Mouse (Mus musculus): ENCODE data around the gene Otub2. TPM values are rescaled to one million over a fixed set of nuclear protein-coding genes. Genes with fewer than 3 reads are reported as not detected.

Gene Otub2
- polyA plus RNA-seq, 1 experiment: 18.0 TPM

GRCm38 (mm10) chr12:103373530-103374236 is 14.8 kb upstream of the Otub2 start:
- TF ChIP-seq POLR2A (IDR thresholded peaks at IDR 0.05; ENCODE audit: borderline replicate concordance, extremely low read depth, insufficient read depth, insufficient read length, poor library complexity, severe bottlenecking) (no peak), CTCF (IDR thresholded peaks at IDR 0.05; ENCODE audit: borderline replicate concordance, extremely low read depth, insufficient read depth, insufficient read length) (no peak)
- no peak for DNase-seq (ENCODE audit: low read depth)

- DNase-seq (ENCODE audit: low read depth): peak; percentile 82
- no peak for TF ChIP-seq POLR2A (IDR thresholded peaks at IDR 0.05; ENCODE audit: borderline replicate concordance, extremely low read depth, insufficient read depth, insufficient read length, poor library complexity, severe bottlenecking)
- no peak for TF ChIP-seq CTCF (IDR thresholded peaks at IDR 0.05; ENCODE audit: borderline replicate concordance, extremely low read depth, insufficient read depth, insufficient read length)
These were observed 12.4 kb upstream of the Otub2 start for GRCm38 (mm10) chr12:103376124-103376523.

- no peak for TF ChIP-seq POLR2A (IDR thresholded peaks at IDR 0.05; ENCODE audit: borderline replicate concordance, extremely low read depth, insufficient read depth, insufficient read length, poor library complexity, severe bottlenecking)
- TF ChIP-seq CTCF (IDR thresholded peaks at IDR 0.05; ENCODE audit: borderline replicate concordance, extremely low read depth, insufficient read depth, insufficient read length): no peak
- DNase-seq (ENCODE audit: low read depth): peak; percentile 36
These were observed 11.7 kb upstream of the Otub2 start for GRCm38 (mm10) chr12:103376774-103377173.

- TF ChIP-seq CTCF (IDR thresholded peaks at IDR 0.05; ENCODE audit: borderline replicate concordance, extremely low read depth, insufficient read depth, insufficient read length): no peak
- TF ChIP-seq POLR2A (IDR thresholded peaks at IDR 0.05; ENCODE audit: borderline replicate concordance, extremely low read depth, insufficient read depth, insufficient read length, poor library complexity, severe bottlenecking): no peak
- DNase-seq (ENCODE audit: low read depth): no peak
These were observed 8.3 kb upstream of the Otub2 start for GRCm38 (mm10) chr12:103380226-103380625.

- DNase-seq (ENCODE audit: low read depth): peak; percentile 7
- TF ChIP-seq POLR2A (IDR thresholded peaks at IDR 0.05; ENCODE audit: borderline replicate concordance, extremely low read depth, insufficient read depth, insufficient read length, poor library complexity, severe bottlenecking) (no peak), CTCF (IDR thresholded peaks at IDR 0.05; ENCODE audit: borderline replicate concordance, extremely low read depth, insufficient read depth, insufficient read length) (no peak)
These were observed 856 bp downstream of the Otub2 start for GRCm38 (mm10) chr12:103389348-103389727.

GRCm38 (mm10) chr12:103389982-103390381 is 1.5 kb downstream of the Otub2 start:
- TF ChIP-seq CTCF (IDR thresholded peaks at IDR 0.05; ENCODE audit: borderline replicate concordance, extremely low read depth, insufficient read depth, insufficient read length) (no peak), POLR2A (IDR thresholded peaks at IDR 0.05; ENCODE audit: borderline replicate concordance, extremely low read depth, insufficient read depth, insufficient read length, poor library complexity, severe bottlenecking) (no peak)
- DNase-seq (ENCODE audit: low read depth): no peak

GRCm38 (mm10) chr12:103391098-103391497 is 2.6 kb downstream of the Otub2 start:
- DNase-seq (ENCODE audit: low read depth): no peak

GRCm38 (mm10) chr12:103393528-103393927 is 5.0 kb downstream of the Otub2 start:
- DNase-seq (ENCODE audit: low read depth): no peak
- TF ChIP-seq POLR2A (IDR thresholded peaks at IDR 0.05; ENCODE audit: borderline replicate concordance, extremely low read depth, insufficient read depth, insufficient read length, poor library complexity, severe bottlenecking) (no peak), CTCF (IDR thresholded peaks at IDR 0.05; ENCODE audit: borderline replicate concordance, extremely low read depth, insufficient read depth, insufficient read length) (no peak)

More at GRCm38 (mm10) chr12:103391098-103391497, 2.6 kb downstream of the Otub2 start:
- TF ChIP-seq POLR2A (IDR thresholded peaks at IDR 0.05; ENCODE audit: borderline replicate concordance, extremely low read depth, insufficient read depth, insufficient read length, poor library complexity, severe bottlenecking) (no peak), CTCF (IDR thresholded peaks at IDR 0.05; ENCODE audit: borderline replicate concordance, extremely low read depth, insufficient read depth, insufficient read length) (no peak)

- TF ChIP-seq CTCF (IDR thresholded peaks at IDR 0.05; ENCODE audit: borderline replicate concordance, extremely low read depth, insufficient read depth, insufficient read length) (no peak), POLR2A (IDR thresholded peaks at IDR 0.05; ENCODE audit: borderline replicate concordance, extremely low read depth, insufficient read depth, insufficient read length, poor library complexity, severe bottlenecking) (no peak)
- no peak for DNase-seq (ENCODE audit: low read depth)
These were observed 7.2 kb downstream of the Otub2 start for GRCm38 (mm10) chr12:103395486-103396275.

- no peak for TF ChIP-seq CTCF (IDR thresholded peaks at IDR 0.05; ENCODE audit: borderline replicate concordance, extremely low read depth, insufficient read depth, insufficient read length)
- TF ChIP-seq POLR2A (IDR thresholded peaks at IDR 0.05; ENCODE audit: borderline replicate concordance, extremely low read depth, insufficient read depth, insufficient read length, poor library complexity, severe bottlenecking): no peak
These were observed 8.3 kb downstream of the Otub2 start for GRCm38 (mm10) chr12:103396751-103397150.

GRCm38 (mm10) chr12:103404131-103404530 is 15.6 kb downstream of the Otub2 start:
- TF ChIP-seq POLR2A (IDR thresholded peaks at IDR 0.05; ENCODE audit: borderline replicate concordance, extremely low read depth, insufficient read depth, insufficient read length, poor library complexity, severe bottlenecking): no peak
- no peak for TF ChIP-seq CTCF (IDR thresholded peaks at IDR 0.05; ENCODE audit: borderline replicate concordance, extremely low read depth, insufficient read depth, insufficient read length)

More at GRCm38 (mm10) chr12:103396751-103397150, 8.3 kb downstream of the Otub2 start:
- DNase-seq (ENCODE audit: low read depth): no peak

More at GRCm38 (mm10) chr12:103404131-103404530, 15.6 kb downstream of the Otub2 start:
- DNase-seq (ENCODE audit: low read depth): no peak
